Mouse (Mus musculus): ENCODE data around the gene Cyp2a12.
"Not testable (repeated sequence)": the region's sequence is repeated elsewhere in the genome, so short reads cannot be mapped to it uniquely, and the experiment has no call there.

Cyp2a12 gene

DNA sequence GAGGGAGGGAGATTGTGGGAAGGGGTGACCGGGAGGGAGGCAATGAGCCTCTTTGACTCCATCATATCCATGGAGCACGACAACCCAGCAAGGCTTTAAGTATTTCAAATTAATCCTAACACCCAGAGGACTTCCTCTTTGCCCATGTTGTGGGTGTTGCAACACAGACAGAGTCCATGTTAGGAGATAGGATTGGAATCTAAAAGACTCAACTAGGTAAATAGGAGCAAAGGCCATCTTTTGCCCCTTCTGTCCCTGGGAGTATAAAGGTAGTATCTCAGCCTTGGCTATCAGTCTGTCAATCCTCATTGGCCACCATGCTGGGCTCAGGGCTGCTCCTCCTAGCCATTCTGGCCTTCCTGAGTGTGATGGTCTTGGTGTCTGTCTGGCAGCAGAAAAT lies at the start of gene Cyp2a12:
Gene Cyp2a12, plus strand, starts transcription at position 293 of the 400 bp plus-strand sequence.
- no peak for DNase-seq (ENCODE audit: low spot score in 2 of 2)

DNA sequence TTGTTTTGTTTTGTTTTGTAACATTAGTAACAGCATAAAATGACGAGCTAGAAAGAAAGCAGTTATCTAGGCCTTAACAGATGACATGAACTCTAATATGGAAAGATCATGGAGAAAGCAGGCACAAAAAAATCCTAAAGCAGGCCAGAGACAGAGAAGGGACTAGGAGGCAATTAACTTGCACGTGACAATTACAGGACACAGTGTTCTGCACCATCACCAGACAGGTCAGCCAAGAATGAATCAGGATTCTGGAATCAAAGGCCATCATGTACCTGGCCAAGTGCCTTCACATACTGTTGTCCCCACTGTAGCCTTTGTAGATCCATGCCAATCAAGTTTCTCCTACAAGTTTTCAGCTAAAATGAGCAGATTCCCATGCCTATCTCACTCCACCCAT lies 47.4 kb upstream of the Cyp2a12 start:
- not testable (repeated sequence) for DNase-seq (ENCODE audit: low spot score in 2 of 2)

DNA sequence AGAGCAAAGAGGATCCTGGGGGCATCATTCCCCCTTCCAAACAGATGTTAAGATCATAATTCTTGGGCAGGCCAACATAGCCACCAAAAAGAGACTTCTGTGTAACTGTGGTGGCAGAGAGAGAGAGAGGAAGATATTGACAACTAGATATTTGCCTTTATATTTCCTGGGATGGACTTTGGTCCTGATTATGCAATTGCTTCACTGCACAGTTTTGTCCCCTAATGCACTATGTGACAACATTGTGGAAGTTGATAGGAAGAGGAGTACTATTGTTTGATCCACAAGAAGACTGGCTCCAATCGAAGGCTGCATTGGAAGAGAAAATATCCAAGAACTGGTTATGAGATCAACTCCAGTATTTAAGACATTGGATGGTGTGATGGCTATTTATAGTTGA lies 46.9 kb upstream of the Cyp2a12 start:
- DNase-seq (ENCODE audit: low spot score in 2 of 2), result not testable (repeated sequence)

DNA sequence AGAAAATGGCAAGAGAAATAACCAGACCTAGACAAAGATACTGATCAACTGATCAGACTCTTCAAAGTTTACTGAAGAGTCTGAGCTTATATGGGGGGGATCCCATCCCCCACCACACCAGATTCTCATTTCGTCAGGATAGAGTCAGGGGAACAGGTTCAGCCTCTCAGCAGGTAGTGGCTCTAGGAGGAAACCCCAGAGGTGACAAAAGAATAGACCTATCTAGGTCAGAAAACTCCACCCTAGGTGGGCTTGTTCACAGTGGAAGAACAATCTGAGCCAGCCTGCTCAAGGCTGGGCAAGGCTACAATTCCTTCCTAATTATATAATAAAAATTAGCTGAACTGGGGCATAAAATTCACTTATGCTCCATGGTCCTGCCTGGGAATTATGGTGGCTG lies 46.3 kb upstream of the Cyp2a12 start:
- DNase-seq (ENCODE audit: low spot score in 2 of 2), result no peak

DNA sequence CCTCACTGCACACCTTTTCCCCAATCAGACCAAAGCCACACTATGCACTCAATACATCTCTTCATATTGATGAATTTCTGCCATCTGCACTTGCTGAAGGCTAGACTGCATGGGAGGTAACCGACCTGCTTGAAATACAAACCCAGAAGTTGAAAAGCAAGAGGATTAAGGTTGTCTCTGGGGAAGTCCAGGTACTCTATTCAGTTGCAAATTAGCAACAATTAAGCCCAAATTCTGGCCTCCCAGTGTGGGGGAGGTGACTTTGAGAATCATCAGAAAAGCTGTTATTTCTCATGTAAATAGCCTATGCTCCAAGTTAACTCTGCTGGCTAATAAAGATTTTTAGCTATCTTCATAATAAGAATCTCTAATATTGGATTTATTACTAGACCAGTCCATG lies 45.7 kb upstream of the Cyp2a12 start:
- DNase-seq (ENCODE audit: low spot score in 2 of 2), result not testable (repeated sequence)

DNA sequence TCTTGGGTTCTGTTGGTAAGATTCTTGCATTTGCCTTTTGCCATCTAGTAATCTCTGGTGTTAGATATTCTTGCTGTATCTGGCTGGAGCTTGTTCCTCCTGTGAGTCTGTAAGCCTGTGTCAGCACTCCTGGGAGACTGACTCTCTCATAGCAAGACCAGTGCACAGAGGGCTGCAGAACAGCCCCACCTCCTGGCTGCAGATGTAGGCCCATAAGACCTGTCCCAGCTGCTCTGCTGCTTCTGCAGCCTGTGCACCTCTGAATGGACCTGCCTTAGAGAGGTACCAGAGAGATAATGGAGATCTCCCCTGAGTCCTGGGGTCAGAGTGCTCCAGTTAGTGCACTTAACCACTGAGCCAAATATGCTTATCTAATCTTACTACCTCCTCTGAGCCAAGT lies 2.3 kb upstream of the Cyp2a12 start:
- peak in 1 of 2 experiments; percentile 13 for DNase-seq (ENCODE audit: low spot score in 2 of 2)

DNA sequence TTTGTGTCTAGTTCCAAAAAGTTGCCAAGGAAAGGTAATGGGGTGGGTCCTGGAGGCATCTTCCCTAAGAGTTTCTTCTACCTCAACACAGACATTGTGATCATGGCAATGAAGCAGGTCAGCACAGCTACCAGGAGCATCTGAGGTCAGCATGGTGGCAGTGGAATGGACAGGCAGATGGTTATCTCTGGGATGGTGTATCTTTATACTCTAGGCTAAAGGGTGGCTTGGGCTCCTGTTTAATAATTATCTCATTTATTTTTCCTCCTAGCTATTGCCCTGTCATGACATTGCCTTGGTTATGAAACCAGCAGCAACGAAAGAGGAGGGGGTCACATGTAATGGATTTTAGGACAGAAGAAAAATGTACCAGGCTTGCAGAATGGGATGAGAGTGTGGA lies 20.0 kb downstream of the Cyp2a12 start:
- not testable (repeated sequence) for DNase-seq (ENCODE audit: low spot score in 2 of 2)

DNA sequence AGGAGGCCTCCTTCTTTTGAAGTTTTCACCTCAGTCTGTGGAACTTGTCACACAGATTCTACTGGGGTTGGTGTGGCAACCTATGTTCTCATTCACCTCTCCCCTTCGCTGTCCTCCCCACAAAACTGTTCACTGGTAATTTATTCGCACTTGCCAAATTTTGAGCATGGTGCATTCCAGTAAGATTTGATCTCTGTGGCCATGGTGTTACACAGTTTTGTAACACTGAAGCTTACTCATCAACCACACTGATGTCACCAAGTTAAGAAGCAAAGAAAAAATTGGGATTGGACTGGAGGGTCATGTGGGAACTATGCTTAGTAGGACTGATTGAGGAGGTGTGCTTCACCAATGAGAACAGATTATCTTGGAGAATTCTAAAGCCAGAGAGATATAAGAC lies 30.5 kb downstream of the Cyp2a12 start:
- DNase-seq (ENCODE audit: low spot score in 2 of 2), result not testable (repeated sequence)

DNA sequence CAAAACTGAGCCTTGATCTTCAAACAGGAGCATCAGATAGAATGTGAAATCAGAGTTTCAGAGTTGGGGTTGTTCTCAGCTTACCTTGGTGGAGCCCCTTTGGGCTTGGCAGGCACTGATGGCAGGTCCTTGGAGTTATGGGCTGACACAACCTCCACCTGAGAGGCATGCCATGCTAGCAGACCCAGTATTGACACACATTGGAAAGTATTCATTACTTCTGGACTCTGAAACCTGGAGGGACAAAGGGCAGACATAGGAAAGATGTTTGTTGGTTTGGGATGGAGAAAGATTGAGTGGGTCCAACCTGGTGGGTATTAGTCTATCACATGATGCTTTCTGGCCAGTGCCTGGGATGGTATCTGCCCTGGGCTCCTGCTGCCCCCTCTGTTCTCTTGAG lies 31.0 kb downstream of the Cyp2a12 start:
- DNase-seq (ENCODE audit: low spot score in 2 of 2), result not testable (repeated sequence)

DNA sequence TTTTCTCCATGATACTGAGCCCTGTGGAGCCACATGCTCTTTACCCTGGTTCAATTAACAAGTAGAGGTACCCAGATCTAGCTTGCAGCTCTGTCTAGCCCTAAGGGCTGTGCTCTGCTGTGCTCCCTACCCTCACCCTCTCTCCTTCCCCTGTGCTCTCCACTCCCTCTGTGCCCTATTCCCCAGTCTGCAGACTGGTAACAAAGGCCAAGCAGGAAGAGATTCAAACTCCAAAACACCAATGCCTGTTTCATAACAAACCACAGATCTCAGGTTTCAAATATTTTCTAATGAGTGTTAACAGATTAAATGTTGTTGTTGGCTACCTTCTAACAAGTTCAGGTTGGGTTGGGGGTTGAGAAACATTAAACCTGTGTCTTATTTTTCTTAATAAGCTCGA lies 49.8 kb downstream of the Cyp2a12 start:
- DNase-seq (ENCODE audit: low spot score in 2 of 2), result peak in 1 of 2 experiments; percentile 22

DNA sequence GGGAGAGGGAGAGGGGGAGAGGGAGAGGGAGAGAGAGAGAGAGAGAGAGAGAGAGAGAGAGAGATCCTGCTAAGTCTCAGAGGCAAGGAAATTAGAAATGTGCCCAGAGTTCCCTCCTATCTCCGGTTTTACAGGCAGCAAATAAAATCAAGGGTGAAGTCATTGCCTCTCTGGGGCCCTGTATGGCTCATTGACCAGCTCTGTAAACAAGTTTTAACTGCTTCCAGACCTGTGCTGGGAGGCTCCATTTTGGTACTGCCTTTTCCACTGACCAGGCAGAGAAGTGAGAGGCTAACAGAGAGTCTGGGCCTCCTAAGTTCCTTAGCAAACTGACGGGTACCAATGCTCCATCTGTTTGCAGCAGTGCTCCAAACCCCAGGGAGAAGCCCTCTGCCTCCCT lies 52.7 kb downstream of the Cyp2a12 start:
- no peak for DNase-seq (ENCODE audit: low spot score in 2 of 2)

All from urinary bladder, adult 18-20 months (tissue).